Mouse (Mus musculus): ENCODE data around the gene Khnyn.

Khnyn gene

DNA sequence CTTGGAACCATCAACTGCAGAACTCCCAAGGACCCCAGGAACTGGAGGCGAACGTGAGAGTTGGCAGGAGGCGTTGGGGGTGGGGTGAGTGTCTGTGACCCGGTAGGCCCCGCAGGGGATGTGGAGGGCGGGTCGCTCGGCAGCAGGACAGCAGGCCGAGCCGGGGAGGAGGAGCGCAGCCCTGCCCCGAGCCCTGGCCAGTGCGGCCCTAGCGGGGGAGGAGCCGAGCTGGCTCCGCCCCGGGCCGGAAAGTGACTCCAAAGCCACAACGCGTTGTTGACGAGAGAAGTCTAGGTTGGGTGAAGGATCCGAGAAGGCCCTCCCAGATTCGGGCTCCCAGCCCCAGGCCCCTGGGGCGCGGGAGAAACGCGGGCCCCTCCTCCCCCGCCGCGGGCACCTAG lies at the start of gene Khnyn:
Gene Khnyn (plus strand): TSS at position 235 of the 401 bp plus-strand sequence.
- peak; percentile 84 to 87 for DNase-seq

DNA sequence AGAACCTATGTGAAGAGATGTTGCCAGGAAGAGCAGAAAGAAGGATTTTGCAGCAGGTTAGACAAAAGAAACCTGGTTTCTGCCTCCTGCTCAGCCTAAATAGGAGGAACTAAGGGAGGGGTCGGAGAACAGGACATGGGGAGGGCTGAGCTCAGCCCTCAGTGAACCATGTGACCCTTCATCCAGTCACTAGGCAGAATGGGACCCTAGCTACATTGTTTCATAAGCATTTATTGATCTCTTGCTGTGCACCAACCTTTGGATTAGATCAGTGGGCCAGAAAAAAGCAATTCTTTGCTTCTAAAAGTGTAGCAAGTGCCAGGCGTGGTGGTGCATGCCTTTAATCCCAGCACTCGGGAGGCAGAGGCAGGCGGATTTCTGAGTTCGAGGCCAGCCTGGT lies 46.4 kb upstream of the Khnyn start:
- DNase-seq, result no peak

DNA sequence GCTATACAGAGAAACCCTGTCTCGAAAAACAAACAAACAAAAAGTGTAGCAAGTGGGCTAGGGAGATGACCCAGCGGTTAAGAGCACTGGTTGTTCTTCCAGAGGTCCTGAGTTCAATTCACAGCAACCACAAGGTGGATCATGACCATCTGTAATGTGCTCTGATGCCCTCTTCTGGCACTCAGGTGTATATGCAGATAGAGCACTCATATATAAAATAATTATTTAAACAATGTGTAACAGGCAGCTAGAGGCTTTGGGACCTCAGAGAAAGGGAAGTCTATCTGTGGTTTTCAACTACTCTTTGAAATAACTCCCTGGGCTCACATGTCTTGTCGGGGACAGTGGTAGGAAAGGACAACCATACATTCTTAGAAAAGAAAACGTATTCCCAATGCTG lies 46.0 kb upstream of the Khnyn start:
- DNase-seq, result no peak

GRCm38 (mm10) chr14:55840853-55841366 lies 43.8 kb upstream of the Khnyn start:
- no peak for DNase-seq

GRCm38 (mm10) chr14:55842794-55843193 lies 42.0 kb upstream of the Khnyn start:
- no peak for DNase-seq

GRCm38 (mm10) chr14:55845506-55846294 lies 39.0 kb upstream of the Khnyn start:
- no peak for DNase-seq

GRCm38 (mm10) chr14:55850885-55851284 lies 33.9 kb upstream of the Khnyn start:
- no peak for DNase-seq

DNA sequence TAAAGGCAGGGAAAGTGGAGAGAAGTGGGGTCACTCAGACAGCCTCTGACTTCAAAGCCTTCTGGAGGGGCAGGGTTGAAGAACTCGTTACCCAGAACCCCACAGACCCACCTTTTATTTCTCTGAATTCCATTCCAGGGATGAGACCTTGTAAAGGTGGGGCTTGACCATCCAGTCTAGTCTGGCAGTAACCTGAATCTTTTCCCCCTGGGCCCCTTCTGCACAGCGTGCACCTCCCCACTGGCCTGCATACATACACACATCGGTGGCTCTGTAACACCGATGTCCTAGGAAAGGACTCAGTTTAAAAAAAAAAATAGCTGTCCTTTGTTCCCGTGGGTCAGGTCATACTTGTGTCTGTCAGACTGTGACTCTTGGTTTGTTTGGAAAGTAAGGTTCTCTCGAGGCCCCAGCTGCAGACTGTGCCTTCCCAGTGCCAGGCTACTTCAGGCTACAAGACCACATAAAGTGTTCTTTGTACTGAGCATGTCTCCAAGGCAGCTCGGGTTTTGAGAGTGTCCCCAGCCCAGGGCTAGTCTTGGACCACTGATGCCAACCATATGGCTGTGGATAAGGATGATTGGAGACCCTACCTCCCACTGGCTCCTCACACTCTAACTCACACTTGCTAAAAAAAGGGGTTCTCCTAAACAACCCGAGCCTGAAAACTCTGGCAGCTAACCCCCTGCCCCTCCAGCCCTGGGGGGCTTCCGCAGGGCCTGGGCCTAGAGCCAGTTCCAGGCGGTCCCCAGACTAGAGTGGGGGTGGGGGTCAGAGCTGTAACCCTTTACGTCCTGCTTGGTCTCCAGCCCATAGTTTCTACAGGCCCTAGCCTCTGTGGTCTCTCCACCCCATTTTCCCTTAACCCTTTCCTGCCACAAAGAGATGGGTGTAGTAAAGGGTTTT lies 31.8 kb upstream of the Khnyn start:
- DNase-seq, result no peak

- DNase-seq, result no peak
Measured at GRCm38 (mm10) chr14:55853621-55854285, 31.0 kb upstream of the Khnyn start, which contains the start of gene Nynrin. TSS of gene Nynrin (plus strand) at chr14:55854010.

- no peak for DNase-seq
Measured at GRCm38 (mm10) chr14:55854406-55855100, 30.2 kb upstream of the Khnyn start.

GRCm38 (mm10) chr14:55855101-55855561 lies 29.6 kb upstream of the Khnyn start:
- no peak for DNase-seq

- DNase-seq, result no peak
Measured at GRCm38 (mm10) chr14:55857588-55857987, 27.2 kb upstream of the Khnyn start.

DNA sequence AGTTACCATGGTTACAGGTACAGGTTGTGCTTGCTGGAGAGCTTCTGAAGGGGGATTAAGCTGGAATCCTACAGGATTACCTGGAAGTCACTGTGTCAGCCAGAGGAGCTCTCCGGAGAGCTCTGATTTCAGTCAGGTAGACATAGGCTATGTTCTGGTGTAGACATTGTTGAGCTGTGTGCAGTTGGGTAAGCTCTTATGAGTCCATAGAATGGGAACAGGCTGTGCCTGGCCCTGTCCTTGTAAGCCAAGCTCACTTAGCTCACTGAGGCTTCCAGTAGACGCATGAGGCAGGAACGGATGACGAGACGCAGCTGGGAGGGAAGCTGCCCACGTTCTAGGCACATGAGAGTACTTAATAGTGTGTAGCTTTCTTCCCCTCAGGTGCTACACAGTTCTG lies 22.6 kb upstream of the Khnyn start:
- DNase-seq, result no peak

GRCm38 (mm10) chr14:55862970-55863369 lies 21.8 kb upstream of the Khnyn start:
- no peak for DNase-seq

DNA sequence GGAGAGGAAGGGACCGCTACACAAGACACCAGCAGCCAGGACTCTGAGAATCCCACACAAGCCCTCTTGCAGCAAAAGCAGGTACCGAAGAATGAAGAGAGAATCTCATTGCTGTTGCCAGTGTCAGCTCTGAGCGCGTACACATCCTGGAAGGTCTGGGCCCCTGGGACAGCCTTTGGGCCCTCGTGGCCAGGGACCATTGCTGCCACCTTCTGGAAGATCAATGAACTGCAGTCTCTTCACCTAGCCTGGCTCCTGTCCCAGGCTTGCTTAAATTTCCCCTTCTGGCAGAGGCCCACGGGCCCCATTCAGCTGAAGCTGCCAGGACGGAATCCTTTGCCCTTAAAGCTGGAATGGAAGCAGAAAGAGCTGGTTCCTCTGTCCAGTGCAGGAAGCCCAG lies 21.0 kb upstream of the Khnyn start:
- DNase-seq, result peak in 1 of 2 experiments; percentile 67

DNA sequence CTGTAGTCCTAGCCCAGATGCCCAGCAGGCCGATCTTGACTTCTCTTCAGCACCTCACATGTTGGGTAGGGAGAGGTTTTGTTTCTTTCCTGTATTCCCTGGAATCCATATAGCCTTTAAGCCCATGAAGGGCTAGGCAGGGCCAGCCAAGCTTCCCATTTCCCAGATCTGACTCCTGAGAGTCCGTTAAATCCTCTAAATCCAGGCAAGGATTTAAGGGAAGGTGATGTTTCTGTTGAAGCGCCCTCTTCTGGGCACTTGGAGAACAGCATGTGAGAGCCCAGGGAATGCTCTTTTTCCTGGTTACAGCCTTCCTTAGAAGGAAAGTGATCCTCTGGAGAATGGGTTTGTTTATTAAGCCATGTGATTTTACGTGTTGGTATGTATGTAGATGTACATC lies 17.8 kb upstream of the Khnyn start:
- DNase-seq, result peak in 1 of 2 experiments; percentile 29

DNA sequence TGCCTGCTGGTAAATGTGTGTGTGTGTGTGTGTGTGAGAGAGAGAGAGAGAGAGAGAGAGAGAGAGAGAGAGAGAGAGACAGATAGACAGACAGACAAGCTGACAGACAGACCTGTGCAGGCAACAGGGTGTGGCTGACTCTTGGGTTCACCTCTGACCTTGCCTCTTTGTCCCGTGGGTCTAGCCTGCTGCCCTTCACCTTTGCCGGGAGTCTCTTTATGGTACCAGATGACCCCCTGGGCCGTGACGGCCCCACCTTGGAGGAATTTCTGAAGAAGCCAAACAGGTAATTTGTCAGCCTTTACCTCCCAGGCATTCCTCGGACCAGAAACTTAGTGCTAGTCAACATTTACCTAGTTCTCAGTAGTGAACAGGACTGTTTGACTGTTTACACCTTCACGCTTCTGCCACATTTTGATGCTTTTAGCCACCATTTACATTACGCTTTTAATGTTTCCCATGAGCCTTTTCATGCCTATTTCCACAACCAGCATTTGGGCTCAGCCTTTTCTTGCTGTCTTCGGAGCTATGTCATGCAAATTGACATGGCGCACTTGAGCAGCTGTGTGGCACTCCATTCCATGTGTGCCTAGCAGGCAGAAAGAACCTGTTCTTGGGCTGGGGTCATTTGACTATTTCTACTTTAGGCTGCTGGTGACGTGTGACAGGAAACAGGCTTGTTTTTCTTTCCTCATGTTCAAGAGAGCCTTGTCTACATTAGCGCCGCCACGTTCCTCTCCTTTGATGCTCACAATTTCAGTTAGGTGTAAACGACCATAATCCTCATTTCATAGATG lies 16.3 kb upstream of the Khnyn start:
- DNase-seq, result no peak

- no peak for DNase-seq
Measured at GRCm38 (mm10) chr14:55869538-55869937, 15.2 kb upstream of the Khnyn start.

DNA sequence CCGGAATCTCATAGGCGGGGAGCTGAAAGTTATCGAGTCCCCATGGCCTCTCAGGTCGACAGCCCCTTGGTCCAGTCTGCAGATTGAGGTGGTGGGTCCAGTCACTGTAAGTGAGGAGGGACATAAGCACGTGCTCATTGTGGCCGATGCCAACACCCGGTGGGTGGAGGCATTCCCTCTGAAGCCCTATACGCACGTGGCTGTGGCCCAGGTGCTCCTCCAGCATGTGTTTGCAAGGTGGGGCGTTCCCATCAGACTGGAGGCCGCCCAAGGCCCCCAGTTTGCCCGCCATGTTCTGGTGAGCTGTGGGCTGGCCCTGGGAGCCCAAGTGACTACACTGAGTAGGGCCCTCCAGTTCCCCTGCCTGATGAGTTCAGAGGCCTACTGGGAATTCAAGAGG lies 12.7 kb upstream of the Khnyn start:
- DNase-seq, result no peak

GRCm38 (mm10) chr14:55872551-55872950 lies 12.2 kb upstream of the Khnyn start:
- DNase-seq, result no peak

GRCm38 (mm10) chr14:55873242-55873713 lies 11.5 kb upstream of the Khnyn start:
- no peak for DNase-seq
